Mouse (Mus musculus) cerebellum, postnatal 10 days (tissue): ENCODE results near the gene Rbp7.
A peak's percentile ranks its signal among the peaks of the same experiment; 100 is the strongest.

Experiments used
- DNase-seq, 2 experiments: peaks; one replicate each; pipeline ENCODE4 v3.0.0; 2021; ENCODE audit warnings: mixed read lengths in 2 of 2

Gene Rbp7

GRCm38 (mm10) chr4:149405713-149406443 lies 48.9 kb downstream of the Rbp7 start:
- DNase-seq, result no peak

GRCm38 (mm10) chr4:149404640-149405465 lies 49.9 kb downstream of the Rbp7 start:
- DNase-seq, result peak; percentile 50 to 70

- no peak for DNase-seq
Observed at GRCm38 (mm10) chr4:149403037-149403436, 51.7 kb downstream of the Rbp7 start.

- no peak for DNase-seq
Observed at GRCm38 (mm10) chr4:149401591-149401982, 53.2 kb downstream of the Rbp7 start.

GRCm38 (mm10) chr4:149400878-149401590 lies 53.7 kb downstream of the Rbp7 start:
- peak in 1 of 2 experiments; percentile 34 for DNase-seq
